Mouse (Mus musculus) neural tube, embryonic 12.5 days (tissue): Measurements from ENCODE around the gene Cand2. TPM values are rescaled to one million over a fixed set of nuclear protein-coding genes. Genes with fewer than 3 reads are reported as not detected.
"Not testable (repeated sequence)": the region's sequence is repeated elsewhere in the genome, so short reads cannot be mapped to it uniquely, and the experiment has no call there.

Experiments used
- ATAC-seq: fragments of 200-750 bp; cut with Nextera tagmentation; 2 replicates; pipeline ENCODE4 v1.8.0; 2017; ENCODE audit warnings: low read depth, mild to moderate bottlenecking, moderate TSS enrichment, moderate library complexity; ENCODE audit not compliant: low FRiP score
- H3K27ac ChIP-seq: fragments of 300-500 bp; sonication (generic); 2 replicates; pipeline ENCODE4 v1.5.1; 2016
- H3K27me3 ChIP-seq: fragments of 300-500 bp; sonication (generic); replicated peaks from 2 replicates; pipeline ENCODE4 v1.6.1; 2016; ENCODE audit warnings: mild to moderate bottlenecking
- H3K36me3 ChIP-seq: fragments of 300-500 bp; sonication (generic); 2 replicates; pipeline ENCODE4 v1.6.1; 2016; ENCODE audit warnings: mild to moderate bottlenecking
- H3K4me1 ChIP-seq: fragments of 300-500 bp; sonication (generic); 2 replicates; pipeline ENCODE4 v1.6.1; 2016
- H3K4me2 ChIP-seq: fragments of 300-500 bp; sonication (generic); replicated peaks from 2 replicates; pipeline ENCODE4 v1.6.1; 2016; ENCODE audit warnings: mild to moderate bottlenecking
- H3K4me3 ChIP-seq: fragments of 300-500 bp; sonication (generic); 2 replicates; pipeline ENCODE4 v1.5.1; 2016
- H3K9ac ChIP-seq: fragments of 300-500 bp; sonication (generic); 2 replicates; pipeline ENCODE4 v1.6.1; 2016; ENCODE audit warnings: mild to moderate bottlenecking
- H3K9me3 ChIP-seq: fragments of 300-500 bp; sonication (generic); 2 replicates; pipeline ENCODE4 v1.6.1; 2016; ENCODE audit warnings: mild to moderate bottlenecking
- WGBS: fragments of 180-500 bp; shearing (Covaris S2); methylation state at CpG from one replicate; pipeline ENCODE4 v1.1.7; 2016; 5-methylcytosine and 5-hydroxymethylcytosine counted together
- polyA plus RNA-seq: library from polyadenylated mRNA; unstranded; fragments of >200 nt; fragmentation: Nextera tagmentation; extraction: Ambion mirVana; gene quantifications from 2 replicates; pipeline ENCODE4 v1.2.1, GENCODE M21; 2016

Gene Cand2
- polyA plus RNA-seq, 1 experiment from 2014 or later = 31.7 TPM

DNA sequence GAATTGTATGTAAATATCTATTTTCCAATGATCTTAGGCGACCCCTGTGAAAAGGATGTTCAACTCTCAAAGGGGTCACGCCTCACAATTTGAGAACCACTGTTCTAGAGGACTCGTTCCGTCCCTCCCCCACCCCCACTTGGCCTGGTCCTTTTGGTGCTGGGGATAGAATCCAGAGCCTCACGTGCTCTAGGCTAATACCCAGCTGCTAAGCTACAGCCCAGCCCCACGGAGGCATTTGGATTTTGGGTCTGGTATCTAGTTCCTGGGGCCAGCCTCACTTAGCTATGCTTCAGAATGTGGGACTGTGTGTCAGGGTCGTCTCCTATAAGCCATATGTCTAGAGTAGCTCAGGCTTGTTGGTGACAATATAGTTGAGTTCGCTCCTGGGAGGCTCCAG is 37.3 kb downstream of the Cand2 start:
- peaks cover 9% of the 10 kb centered on the region for H3K36me3 ChIP-seq
- H3K4me1 ChIP-seq = peaks cover 9% of the 10 kb centered on the region
- ATAC-seq = no peak
- H3K9ac ChIP-seq = no peak overlapping the region
- no peak overlapping the region for H3K4me3 ChIP-seq
- WGBS = 71% methylated on average over 8 of the region's 8 CpGs
- H3K27me3 ChIP-seq = no peaks in the 10 kb centered on the region
- no peak overlapping the region for H3K27ac ChIP-seq
- H3K9me3 ChIP-seq = no peaks in the 10 kb centered on the region
- H3K4me2 ChIP-seq = no peak overlapping the region

DNA sequence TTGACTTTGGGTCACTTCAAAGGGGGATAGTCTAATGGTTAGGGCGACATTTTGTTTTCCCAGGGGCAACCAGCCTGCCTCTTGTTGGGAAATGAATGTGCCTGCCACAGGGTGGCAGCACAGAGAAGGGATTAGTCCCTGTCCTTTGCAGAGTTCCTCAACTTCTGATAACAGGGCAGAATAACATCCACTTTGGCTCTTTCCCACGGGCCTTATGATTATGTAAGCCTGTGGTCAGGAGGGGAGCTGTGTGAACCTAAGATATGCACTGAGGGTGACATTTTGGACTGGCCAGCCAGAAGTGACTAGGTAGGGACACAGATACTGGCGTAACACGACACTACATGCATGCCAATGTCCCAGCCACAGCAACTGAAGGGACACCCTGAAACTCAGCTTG is 39.8 kb downstream of the Cand2 start:
- Histone ChIP-seq H3K4me1 (no peaks in the 10 kb centered on the region), H3K27ac (no peak overlapping the region), H3K36me3 (no peaks in the 10 kb centered on the region), H3K9me3 (no peaks in the 10 kb centered on the region), H3K9ac (no peak overlapping the region), H3K4me2 (no peak overlapping the region), H3K27me3 (no peaks in the 10 kb centered on the region), H3K4me3 (no peak overlapping the region)
- WGBS = 37% methylated on average over 4 of the region's 4 CpGs
- ATAC-seq = 0 out of 2 replicates have a peak, but pooled peaks have one; percentile 21

GRCm38 (mm10) chr6:115815041-115815440 is 40.7 kb downstream of the Cand2 start:
- Histone ChIP-seq H3K4me3 (no peak overlapping the region), H3K27ac (no peak overlapping the region), H3K27me3 (no peaks in the 10 kb centered on the region), H3K4me1 (no peaks in the 10 kb centered on the region), H3K9me3 (no peaks in the 10 kb centered on the region), H3K4me2 (no peak overlapping the region), H3K9ac (no peak overlapping the region), H3K36me3 (no peaks in the 10 kb centered on the region)
- 78% methylated on average over 4 of the region's 4 CpGs for WGBS
- ATAC-seq = no peak

- Histone ChIP-seq H3K4me1 (no peaks in the 10 kb centered on the region), H3K9ac (no peak overlapping the region), H3K4me2 (no peak overlapping the region), H3K27me3 (0 out of 2 replicates have a peak, but pooled peaks cover 3% of the 10 kb centered on the region), H3K9me3 (no peaks in the 10 kb centered on the region), H3K36me3 (no peaks in the 10 kb centered on the region), H3K4me3 (no peak overlapping the region), H3K27ac (no peak overlapping the region)
- WGBS = 81% methylated on average over 2 of the region's 2 CpGs
- ATAC-seq = no peak
Measured at GRCm38 (mm10) chr6:115818129-115818528, 43.8 kb downstream of the Cand2 start.

DNA sequence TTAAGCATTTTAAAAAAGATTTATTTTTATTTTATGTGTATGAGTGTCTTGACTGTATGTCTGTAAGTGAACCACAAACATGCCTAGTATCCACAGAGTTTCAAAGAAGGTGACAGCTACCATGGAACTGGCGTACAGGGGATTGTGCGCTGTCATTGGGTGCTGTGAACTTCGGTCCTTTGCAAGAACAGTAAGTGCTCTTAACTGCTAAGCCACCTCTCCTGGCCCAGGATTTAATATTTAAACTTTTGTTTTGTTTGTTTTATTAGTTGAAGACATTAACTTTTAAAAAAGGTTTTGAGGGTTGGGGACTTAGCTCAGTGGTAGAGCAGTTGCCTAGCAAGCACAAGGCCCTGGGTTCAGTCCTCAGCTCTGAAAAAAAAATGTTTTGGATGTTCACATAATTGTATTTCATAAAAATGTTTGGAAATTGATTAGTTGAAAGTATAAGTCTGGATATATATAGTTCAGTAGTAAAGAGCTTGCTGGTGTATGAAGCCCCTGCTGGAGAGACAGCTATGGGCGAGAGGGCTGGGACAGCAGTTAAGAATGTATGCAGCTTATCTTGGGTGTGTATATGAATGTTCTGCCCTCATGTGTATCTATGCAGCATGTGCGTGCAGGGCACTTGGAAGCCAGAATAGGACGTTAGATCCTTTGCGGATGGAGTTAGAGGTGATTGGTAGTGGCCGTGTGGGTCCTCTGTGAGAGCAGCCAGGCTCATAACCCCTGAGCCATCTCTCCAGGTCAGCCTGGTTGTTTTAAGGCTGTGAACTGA is 47.1 kb downstream of the Cand2 start:
- Histone ChIP-seq H3K4me1 (no peaks in the 10 kb centered on the region), H3K4me2 (no peak overlapping the region), H3K27me3 (0 out of 2 replicates have a peak, but pooled peaks cover 3% of the 10 kb centered on the region), H3K36me3 (no peaks in the 10 kb centered on the region), H3K9ac (no peak overlapping the region), H3K9me3 (no peaks in the 10 kb centered on the region), H3K4me3 (no peak overlapping the region), H3K27ac (no peak overlapping the region)
- no peak for ATAC-seq
- WGBS = 88% methylated on average over 8 of the region's 8 CpGs

DNA sequence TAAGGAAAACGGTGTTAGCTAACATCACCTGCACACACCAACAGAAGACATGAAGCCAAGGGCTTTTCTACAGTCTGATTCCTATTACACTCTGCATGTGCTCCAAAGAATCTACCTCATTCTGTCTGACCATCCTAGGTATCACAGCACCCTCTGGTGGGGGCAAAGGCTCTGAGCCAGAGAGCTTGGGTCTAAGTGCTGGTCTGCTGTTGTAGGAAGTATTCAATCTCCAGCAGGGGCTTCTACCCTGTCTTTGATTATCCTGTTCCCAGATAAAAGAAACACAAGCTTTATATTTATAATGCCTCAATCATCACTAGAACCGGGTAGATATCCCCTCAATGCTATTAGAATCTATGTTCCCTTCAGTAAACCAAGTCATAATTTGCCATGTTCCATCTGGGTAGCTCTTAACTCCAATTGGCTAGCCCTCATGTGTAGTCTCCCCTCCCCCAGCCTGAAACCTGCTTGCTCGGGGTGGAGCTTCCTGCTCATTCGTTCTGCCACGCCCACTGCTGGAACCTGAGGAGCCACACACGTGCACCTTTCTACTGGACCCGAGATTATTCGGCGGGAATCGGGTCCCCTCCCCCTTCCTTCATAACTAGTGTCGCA is 49.6 kb downstream of the Cand2 start:
- H3K4me2 ChIP-seq = peak overlapping the region; percentile 37
- H3K4me3 ChIP-seq, H3K27ac ChIP-seq, H3K27me3 ChIP-seq, H3K9ac ChIP-seq, H3K36me3 ChIP-seq, H3K9me3 ChIP-seq, H3K4me1 ChIP-seq: not testable (repeated sequence)
- 4% methylated on average over 6 of the region's 11 CpGs for WGBS
- peak; percentile 90 for ATAC-seq

- H3K4me1 ChIP-seq = no peaks in the 10 kb centered on the region
- no peaks in the 10 kb centered on the region for H3K36me3 ChIP-seq
- no peaks in the 10 kb centered on the region for H3K27me3 ChIP-seq
- no peak overlapping the region for H3K4me3 ChIP-seq
- H3K4me2 ChIP-seq = no peak overlapping the region
- 86% methylated on average over 6 of the region's 6 CpGs for WGBS
- H3K9me3 ChIP-seq = no peaks in the 10 kb centered on the region
- no peak overlapping the region for H3K9ac ChIP-seq
- no peak overlapping the region for H3K27ac ChIP-seq
- no peak for ATAC-seq
Measured at GRCm38 (mm10) chr6:115830779-115831601, 56.7 kb downstream of the Cand2 start.

- Histone ChIP-seq H3K36me3 (no peaks in the 10 kb centered on the region), H3K4me1 (no peaks in the 10 kb centered on the region), H3K27me3 (no peaks in the 10 kb centered on the region), H3K4me2 (no peak overlapping the region), H3K27ac (no peak overlapping the region), H3K9me3 (no peaks in the 10 kb centered on the region), H3K4me3 (no peak overlapping the region), H3K9ac (no peak overlapping the region)
- ATAC-seq = no peak
- WGBS = 93% methylated on average over 2 of the region's 2 CpGs
Measured at GRCm38 (mm10) chr6:115832152-115832850, 58.0 kb downstream of the Cand2 start.

- no peak overlapping the region for H3K4me2 ChIP-seq
- H3K9ac ChIP-seq = no peak overlapping the region
- H3K27me3 ChIP-seq = no peaks in the 10 kb centered on the region
- H3K4me1 ChIP-seq = peaks cover 6% of the 10 kb centered on the region; the same call in 1 of the 2 replicates
- no peak overlapping the region for H3K4me3 ChIP-seq
- H3K9me3 ChIP-seq = no peaks in the 10 kb centered on the region
- H3K36me3 ChIP-seq = no peaks in the 10 kb centered on the region
- no peak for ATAC-seq
- H3K27ac ChIP-seq = no peak overlapping the region
Measured at GRCm38 (mm10) chr6:115833861-115834260, 59.5 kb downstream of the Cand2 start.

- peak within 1 kb of the TSS; percentile 37 for H3K4me3 ChIP-seq
- no peaks in the 10 kb centered on the region for H3K27me3 ChIP-seq
- ATAC-seq = peak; percentile 91
- no peak within 1 kb of the TSS for H3K27ac ChIP-seq
- H3K4me2 ChIP-seq = peak within 1 kb of the TSS; percentile 73
- H3K4me1 ChIP-seq = peaks cover 6% of the 10 kb centered on the region; the same call in 1 of the 2 replicates
- peaks cover 13% of the 10 kb centered on the region for H3K36me3 ChIP-seq
- H3K9me3 ChIP-seq = no peaks in the 10 kb centered on the region
- WGBS = 2% methylated on average over 19 of the region's 19 CpGs
- H3K9ac ChIP-seq = peak within 1 kb of the TSS; percentile 38
Measured at GRCm38 (mm10) chr6:115838161-115838597, 63.8 kb downstream of the Cand2 start, which contains the start of gene Efcab12. Gene Efcab12 (minus strand): TSS chr6:115838412.

DNA sequence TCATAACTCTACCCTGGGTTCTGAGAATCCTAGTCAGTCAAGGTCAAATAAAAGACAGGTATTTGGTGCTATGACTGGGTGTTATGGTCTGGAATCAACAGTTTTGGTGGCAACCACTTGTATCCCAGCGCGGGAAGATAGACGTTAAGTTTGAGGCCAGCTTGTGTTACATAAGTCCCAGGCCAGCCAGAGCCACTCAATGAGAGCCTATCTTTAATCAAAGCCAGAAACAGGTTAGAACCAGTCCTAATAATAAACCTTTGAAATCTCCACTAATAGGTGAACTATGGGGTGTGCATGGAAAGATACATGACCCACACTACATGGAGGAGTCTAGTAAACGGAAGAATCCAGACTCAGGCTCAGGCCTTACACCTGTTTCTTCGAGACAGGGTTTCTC is 64.4 kb downstream of the Cand2 start:
- H3K9ac ChIP-seq = no peak overlapping the region
- H3K4me2 ChIP-seq = peak overlapping the region; percentile 73
- H3K27ac ChIP-seq = no peak overlapping the region
- WGBS = 79% methylated on average over 5 of the region's 5 CpGs
- peaks cover 18% of the 10 kb centered on the region for H3K36me3 ChIP-seq
- H3K4me3 ChIP-seq = no peak overlapping the region
- H3K27me3 ChIP-seq = no peaks in the 10 kb centered on the region
- H3K9me3 ChIP-seq = no peaks in the 10 kb centered on the region
- H3K4me1 ChIP-seq = peaks cover 6% of the 10 kb centered on the region; the same call in 1 of the 2 replicates
- ATAC-seq = no peak
